Mouse (Mus musculus): ENCODE data around the gene Parp11. TPM values are rescaled to one million over a fixed set of nuclear protein-coding genes. Genes with fewer than 3 reads are reported as not detected.
A peak's percentile ranks its signal among the peaks of the same experiment; 100 is the strongest.

Parp11 gene
- polyA plus RNA-seq, 3 experiments from 2014 or later: 33.3 to 66.4 (median 57.1) TPM

- no peak for ATAC-seq
Measured at GRCm38 (mm10) chr6:127448869-127449268, 2.2 kb downstream of the Parp11 start.

GRCm38 (mm10) chr6:127449531-127450422 is 3.1 kb downstream of the Parp11 start:
- no peak for ATAC-seq

GRCm38 (mm10) chr6:127453407-127454343 is 7.0 kb downstream of the Parp11 start:
- ATAC-seq: peak; percentile 98

DNA sequence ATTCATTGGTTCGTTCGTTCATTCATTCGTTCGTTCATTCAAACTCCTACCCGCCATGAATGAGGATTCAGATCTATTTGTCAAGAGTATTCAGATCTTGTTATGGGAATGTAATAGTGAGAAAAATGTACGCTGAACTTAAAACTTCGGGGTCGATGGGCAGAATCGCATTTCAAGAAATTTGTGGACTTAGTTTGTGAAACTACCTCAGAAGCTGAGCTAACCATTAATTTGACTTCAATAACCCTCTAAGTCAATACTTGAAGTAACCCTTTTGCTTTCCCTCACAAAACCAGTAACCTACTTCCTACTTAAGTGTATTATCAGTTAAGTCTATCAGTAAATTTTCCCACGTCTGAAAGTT is 7.7 kb downstream of the Parp11 start:
- ATAC-seq: no peak

- no peak for ATAC-seq
Measured at GRCm38 (mm10) chr6:127454809-127455208, 8.2 kb downstream of the Parp11 start.

DNA sequence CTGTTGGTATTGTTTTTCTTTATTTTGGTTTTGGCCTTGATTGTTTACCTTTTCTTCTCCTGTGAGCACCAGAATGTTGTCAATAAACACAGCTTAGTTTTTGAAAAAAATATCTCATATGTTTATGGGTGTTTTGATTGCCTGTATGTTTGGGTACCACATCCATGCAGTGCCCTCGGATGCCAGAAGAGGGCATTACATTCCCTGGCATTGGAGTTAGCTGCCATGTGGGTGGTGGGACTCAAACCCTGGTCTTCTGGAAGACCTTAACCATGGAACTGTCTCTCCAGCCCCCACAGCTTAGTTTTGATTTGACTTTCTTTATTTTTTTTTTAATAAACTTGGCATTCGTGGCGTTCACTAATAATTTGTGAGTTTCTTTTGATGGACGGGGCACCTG is 8.8 kb downstream of the Parp11 start:
- no peak for ATAC-seq

DNA sequence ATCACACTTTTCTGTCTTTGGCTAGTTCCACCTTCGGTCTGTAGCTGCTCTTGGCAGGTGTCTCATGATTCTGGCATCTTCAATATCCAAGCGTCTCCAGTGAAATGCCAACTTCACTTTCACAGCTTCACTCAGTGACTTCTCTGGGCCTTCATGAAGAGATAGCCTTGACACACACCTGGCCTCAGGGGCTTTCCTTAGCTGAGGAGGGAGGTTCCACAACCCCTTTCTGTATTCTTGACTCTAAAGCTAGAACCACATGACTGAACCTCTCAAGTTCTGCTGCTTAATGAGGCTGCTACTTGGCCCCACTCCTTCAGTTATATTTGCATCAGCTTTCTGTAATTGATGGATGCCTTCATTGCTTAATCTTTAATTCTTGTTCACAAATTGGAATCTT is 10.1 kb downstream of the Parp11 start:
- ATAC-seq: no peak

GRCm38 (mm10) chr6:127459776-127460175 is 13.1 kb downstream of the Parp11 start:
- ATAC-seq: no peak

DNA sequence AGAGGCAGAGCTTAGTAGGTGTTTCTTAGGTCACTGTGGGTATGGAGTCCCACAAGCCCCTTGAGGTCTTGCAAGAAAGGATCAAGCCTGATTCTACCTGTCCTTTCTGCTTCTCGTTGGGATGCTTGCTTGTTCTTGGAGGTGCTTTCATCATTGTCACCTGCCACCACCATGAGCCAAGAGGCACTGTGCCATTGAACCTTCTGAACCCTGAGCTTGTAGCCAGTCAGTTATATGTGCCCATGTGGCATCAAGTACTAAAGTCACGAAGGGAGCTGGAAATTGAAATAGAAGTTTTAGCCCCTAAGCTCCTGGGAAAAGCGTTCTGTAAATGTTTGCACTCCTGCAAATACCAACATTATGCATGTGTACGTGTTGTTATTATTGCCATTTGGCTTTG is 14.9 kb downstream of the Parp11 start:
- ATAC-seq: no peak

- no peak for ATAC-seq
Measured at GRCm38 (mm10) chr6:127462251-127462650, 15.6 kb downstream of the Parp11 start.

DNA sequence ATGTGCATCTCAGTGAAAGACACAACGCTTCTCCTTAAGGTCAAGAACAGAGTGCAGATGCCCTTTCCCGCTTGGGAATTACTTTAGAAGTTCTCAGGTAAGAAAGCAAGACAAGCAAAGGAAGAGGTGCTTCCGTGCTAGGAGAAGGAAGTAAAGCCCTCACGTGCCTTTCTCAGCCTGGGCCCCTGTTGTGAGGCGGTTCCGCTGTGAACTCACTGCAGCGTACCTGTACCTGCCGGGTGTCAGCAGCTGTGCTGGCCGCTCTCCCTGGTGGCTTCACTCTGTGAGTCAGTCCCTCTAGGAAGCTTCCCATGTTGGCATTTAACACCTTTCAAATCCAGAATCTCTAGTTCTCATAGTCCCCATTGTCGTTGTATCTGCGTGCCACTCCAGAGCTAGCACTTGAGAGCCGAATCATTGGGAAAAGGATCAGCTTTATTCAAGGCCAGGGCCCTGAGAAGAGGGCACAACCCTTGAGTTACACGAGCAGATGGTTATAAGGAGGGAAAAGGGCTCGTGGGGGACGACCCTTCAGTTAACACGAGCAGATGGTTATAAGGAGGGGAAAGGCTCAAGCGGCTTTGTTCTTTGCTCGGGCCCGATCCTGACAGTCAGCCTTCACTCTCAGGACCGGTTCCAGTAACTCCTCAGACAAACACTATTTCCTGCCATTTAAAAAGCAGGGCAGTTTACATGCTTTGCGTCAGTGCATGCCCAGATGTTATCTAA is 16.8 kb downstream of the Parp11 start:
- ATAC-seq: no peak

DNA sequence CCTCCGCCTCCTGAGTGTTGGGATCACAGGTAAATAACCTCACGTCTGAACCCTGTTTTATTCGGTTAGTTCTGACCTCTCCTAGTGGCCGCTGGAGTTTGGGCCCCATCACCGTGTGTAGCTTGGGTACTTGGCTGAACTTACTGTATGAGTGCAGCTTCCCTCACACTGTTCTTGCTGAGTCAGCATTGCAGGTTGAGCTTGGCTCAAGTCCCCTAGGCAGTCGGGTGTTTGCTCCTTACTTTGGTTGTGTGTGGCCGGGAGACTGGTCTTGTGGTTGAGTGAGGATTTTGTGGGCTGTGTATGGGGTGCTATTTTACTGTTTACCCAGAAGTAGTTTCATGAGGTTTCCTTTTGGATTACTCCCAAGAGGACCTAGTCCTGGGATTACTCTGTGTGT is 17.9 kb downstream of the Parp11 start:
- ATAC-seq: no peak

GRCm38 (mm10) chr6:127466749-127467310 is 20.2 kb downstream of the Parp11 start:
- ATAC-seq: no peak

- peak; percentile 74 for ATAC-seq
Measured at GRCm38 (mm10) chr6:127472078-127472477, 25.4 kb downstream of the Parp11 start.

GRCm38 (mm10) chr6:127473961-127474360 is 27.3 kb downstream of the Parp11 start:
- peak; percentile 49 for ATAC-seq

- ATAC-seq: no peak
Measured at GRCm38 (mm10) chr6:127475231-127475630, 28.6 kb downstream of the Parp11 start.

GRCm38 (mm10) chr6:127491046-127491445 is 44.4 kb downstream of the Parp11 start:
- ATAC-seq: no peak

GRCm38 (mm10) chr6:127492561-127492960 is 45.9 kb downstream of the Parp11 start:
- no peak for ATAC-seq

GRCm38 (mm10) chr6:127493750-127494149 is 47.1 kb downstream of the Parp11 start:
- no peak for ATAC-seq

DNA sequence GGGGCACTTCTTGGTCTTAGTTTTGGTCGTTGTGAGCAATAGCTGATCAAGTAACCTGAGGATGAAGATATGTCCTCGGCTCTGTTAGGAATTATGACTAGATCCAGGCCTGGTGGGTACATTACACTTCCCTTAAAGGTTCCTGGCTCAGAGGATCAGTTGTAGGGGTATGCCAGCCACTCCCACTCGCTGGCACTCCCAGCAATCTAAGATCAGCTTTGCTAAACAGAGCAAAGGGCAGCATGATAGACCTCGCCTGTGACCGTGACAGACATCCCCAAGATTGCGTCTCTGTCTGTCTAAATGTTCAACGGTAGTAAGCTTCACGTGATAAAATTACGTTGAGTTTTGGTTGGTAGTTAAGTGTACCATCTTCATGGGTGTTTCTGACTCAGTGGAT is 47.7 kb downstream of the Parp11 start:
- ATAC-seq: no peak

DNA sequence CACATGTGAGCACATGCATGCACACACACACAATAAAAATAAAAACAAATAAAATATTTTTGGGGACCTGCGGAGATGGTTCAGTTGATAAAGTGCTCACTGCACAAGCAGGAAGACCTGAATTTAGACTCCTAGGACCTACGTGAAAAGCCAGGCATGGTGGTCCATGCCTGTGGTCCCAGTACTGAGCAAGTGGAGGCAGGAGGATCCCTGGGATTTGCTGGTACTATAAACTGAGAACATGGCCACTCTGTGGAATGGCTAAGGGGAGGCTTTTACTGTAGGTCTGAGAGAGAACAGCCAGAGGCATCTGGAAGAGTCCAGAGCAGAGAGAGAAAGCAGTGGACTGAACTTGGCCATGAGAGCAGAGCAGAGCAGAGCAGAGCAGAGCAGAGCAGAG is 48.6 kb downstream of the Parp11 start:
- ATAC-seq: no peak

- ATAC-seq: no peak
Measured at GRCm38 (mm10) chr6:127495876-127496275, 49.2 kb downstream of the Parp11 start.
